Mouse (Mus musculus) heart, postnatal 0 days (tissue): ENCODE measurements at regions not wholly inside any gene's neighbourhood (a gene's known extent, or its start where the extent isn't known, plus 50 kb on each side); places are given as distances from the start of the nearest gene placed in this dataset.
A peak's percentile ranks its signal among the peaks of the same experiment; 100 is the strongest.

Experiments
- ATAC-seq: fragments of 200-750 bp; cut with Nextera tagmentation; 2 replicates; pipeline ENCODE4 v1.8.0; 2017; ENCODE audit warnings: low read depth, moderate number of reproducible peaks, moderate library complexity; ENCODE audit not compliant: insufficient read depth
- DNase-seq: peaks from one replicate; pipeline ENCODE4 v3.0.0-alpha.2; 2016; ENCODE audit warnings: low spot score
- H3K27ac ChIP-seq: fragments of 300-500 bp; sonication (generic); 2 replicates; pipeline ENCODE4 v1.5.1; 2014; ENCODE audit warnings: low read depth, mild to moderate bottlenecking
- H3K27me3 ChIP-seq: fragments of 300-500 bp; sonication (generic); 2 replicates; pipeline ENCODE4 v1.6.1; 2014; ENCODE audit warnings: low read length, mixed read lengths; ENCODE audit not compliant: control insufficient read depth, insufficient read depth
- H3K36me3 ChIP-seq: fragments of 300-500 bp; sonication (generic); replicated peaks from 2 replicates; pipeline ENCODE4 v1.6.1; 2014; ENCODE audit warnings: low read length, mixed read lengths; ENCODE audit not compliant: control insufficient read depth, insufficient read depth
- H3K4me1 ChIP-seq: fragments of 300-500 bp; sonication (generic); 2 replicates; pipeline ENCODE4 v1.6.1; 2014; ENCODE audit warnings: antibody characterized with exemption; ENCODE audit not compliant: control insufficient read depth, insufficient read depth
- H3K4me2 ChIP-seq: fragments of 300-500 bp; sonication (generic); 2 replicates; pipeline ENCODE4 v1.6.1; 2014; ENCODE audit warnings: low read depth, mild to moderate bottlenecking, low read length, moderate library complexity
- H3K4me3 ChIP-seq: fragments of 300-500 bp; sonication (generic); 2 replicates; pipeline ENCODE4 v1.5.1; 2014; ENCODE audit warnings: low read depth, low read length
- H3K9ac ChIP-seq: fragments of 300-500 bp; sonication (generic); replicated peaks from 2 replicates; pipeline ENCODE4 v1.6.1; 2014; ENCODE audit warnings: low read depth, low read length, mixed read lengths
- H3K9me3 ChIP-seq: fragments of 300-500 bp; sonication (generic); replicated peaks from 2 replicates; pipeline ENCODE4 v1.6.1; 2016; ENCODE audit warnings: low read length; ENCODE audit not compliant: control insufficient read depth
- CTCF ChIP-seq: IDR thresholded peaks from 2 replicates; pipeline ENCODE4 v1.5.1; 2016; ENCODE audit warnings: antibody characterized with exemption, control low read depth, low read depth
- EP300 ChIP-seq: IDR thresholded peaks from 2 replicates; pipeline ENCODE4 v1.6.1; 2016; ENCODE audit warnings: antibody characterized with exemption, low read depth
- WGBS: fragments of 180-500 bp; shearing (Covaris S2); extraction: QIAGEN DNeasy Blood & Tissue Kit; methylation state at CpG from one replicate; pipeline ENCODE4 v1.1.7; 2014; 5-methylcytosine and 5-hydroxymethylcytosine counted together

- Histone ChIP-seq H3K4me2 (no peak overlapping the region), H3K36me3 (no peaks in the 10 kb centered on the region), H3K4me3 (no peak overlapping the region), H3K9me3 (no peaks in the 10 kb centered on the region), H3K27ac (no peak overlapping the region), H3K27me3 (0 out of 2 replicates have a peak, but pooled peaks cover 3% of the 10 kb centered on the region), H3K9ac (no peak overlapping the region), H3K4me1 (no peaks in the 10 kb centered on the region)
- no peak for ATAC-seq
- DNase-seq = no peak
- 63% methylated on average over 2 of the region's 2 CpGs for WGBS
- TF ChIP-seq CTCF (no peak), EP300 (no peak)
Measured at GRCm38 (mm10) chr5:33548800-33549199, 80.6 kb downstream of the Fam53a start.

- Histone ChIP-seq H3K4me1 (no peaks in the 10 kb centered on the region), H3K36me3 (no peaks in the 10 kb centered on the region), H3K9ac (no peak overlapping the region), H3K27ac (no peak overlapping the region), H3K4me3 (no peak overlapping the region), H3K4me2 (no peak overlapping the region), H3K27me3 (peaks cover 33% of the 10 kb centered on the region), H3K9me3 (no peaks in the 10 kb centered on the region)
- ATAC-seq = peak; percentile 47; the same call in 1 of the 2 replicates
- DNase-seq = no peak
- TF ChIP-seq CTCF (peak; percentile 70), EP300 (no peak)
- 15% methylated on average over 5 of the region's 5 CpGs for WGBS
Measured at GRCm38 (mm10) chr5:33543372-33543771, 86.1 kb downstream of the Fam53a start.

GRCm38 (mm10) chr5:33542643-33543042 is 86.8 kb downstream of the Fam53a start:
- WGBS = 87% methylated on average over 3 of the region's 3 CpGs
- no peak for ATAC-seq
- no peaks in the 10 kb centered on the region for H3K36me3 ChIP-seq
- H3K9ac ChIP-seq = no peak overlapping the region
- H3K27ac ChIP-seq = no peak overlapping the region
- no peak for DNase-seq
- peaks cover 33% of the 10 kb centered on the region for H3K27me3 ChIP-seq
- H3K4me3 ChIP-seq = no peak overlapping the region
- H3K4me1 ChIP-seq = no peaks in the 10 kb centered on the region
- no peaks in the 10 kb centered on the region for H3K9me3 ChIP-seq
- H3K4me2 ChIP-seq = no peak overlapping the region
- TF ChIP-seq EP300 (no peak), CTCF (no peak)

GRCm38 (mm10) chr5:33542000-33542554 is 87.4 kb downstream of the Fam53a start:
- Histone ChIP-seq H3K9ac (no peak overlapping the region), H3K4me1 (no peaks in the 10 kb centered on the region), H3K4me2 (no peak overlapping the region), H3K36me3 (no peaks in the 10 kb centered on the region), H3K27ac (no peak overlapping the region), H3K4me3 (no peak overlapping the region), H3K27me3 (peaks cover 33% of the 10 kb centered on the region), H3K9me3 (no peaks in the 10 kb centered on the region)
- 78% methylated on average over 11 of the region's 11 CpGs for WGBS
- no peak for ATAC-seq
- TF ChIP-seq CTCF (peak; percentile 50), EP300 (no peak)
- DNase-seq = no peak

GRCm38 (mm10) chr5:33540259-33540658 is 89.2 kb downstream of the Fam53a start:
- Histone ChIP-seq H3K4me3 (no peak overlapping the region), H3K27me3 (peaks cover 43% of the 10 kb centered on the region), H3K4me1 (no peaks in the 10 kb centered on the region), H3K4me2 (no peak overlapping the region), H3K9ac (no peak overlapping the region), H3K9me3 (no peaks in the 10 kb centered on the region), H3K27ac (no peak overlapping the region), H3K36me3 (no peaks in the 10 kb centered on the region)
- no peak for TF ChIP-seq EP300
- TF ChIP-seq CTCF = no peak
- ATAC-seq (no peak), DNase-seq (no peak)
- 45% methylated on average over 23 of the region's 23 CpGs for WGBS

- Histone ChIP-seq H3K36me3 (no peaks in the 10 kb centered on the region), H3K9me3 (no peaks in the 10 kb centered on the region), H3K4me1 (no peaks in the 10 kb centered on the region), H3K27ac (no peak overlapping the region), H3K4me3 (no peak overlapping the region), H3K9ac (no peak overlapping the region), H3K27me3 (peaks cover 54% of the 10 kb centered on the region), H3K4me2 (no peak overlapping the region)
- DNase-seq (no peak), ATAC-seq (no peak)
- WGBS = 32% methylated on average over 8 of the region's 8 CpGs
- TF ChIP-seq EP300 = no peak
- no peak for TF ChIP-seq CTCF
Measured at GRCm38 (mm10) chr5:33537429-33537828, 92.0 kb downstream of the Fam53a start.
